ENCODE assay signal across 14 mouse cellular contexts in the genomic region with DNA sequence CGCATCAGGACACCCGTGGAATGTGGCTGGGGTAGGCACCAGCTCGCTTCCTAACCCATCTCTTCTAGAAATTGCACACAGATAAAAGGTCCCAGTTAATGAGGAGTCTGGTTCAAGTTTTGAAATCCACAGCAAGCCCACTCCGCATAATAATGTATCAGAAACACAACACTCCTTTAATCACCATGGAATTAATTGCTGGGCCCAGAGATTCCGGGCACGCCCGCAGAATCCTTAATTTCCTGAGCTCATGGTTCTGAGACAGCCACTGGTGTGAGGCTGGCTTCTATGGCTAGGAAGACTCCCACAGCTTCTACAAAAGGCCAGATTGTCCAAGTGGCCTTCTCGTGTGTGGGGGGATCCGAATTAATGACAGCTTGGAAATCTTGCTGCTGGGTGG. TPM values are rescaled to one million over a fixed set of nuclear protein-coding genes. Genes with fewer than 3 reads are reported as not detected.
DNase-seq lines count a peak whose midpoint lies in the region; ATAC-seq lines count a peak whose summit lies in the region.
"Had no signal": no experiment of that assay in that cellular context is flagged by ENCODE, and none has a peak within 500 bp of the region (broad histone marks: within the 10 kb centered on the region; RNA-seq: fewer than 3 reads in every experiment).

No protein-coding gene starts in this region.

- H3K9ac ChIP-seq in hindbrain, embryonic 15.5 days: no peak overlapping the region
- no peak overlapping the region for H3K9ac ChIP-seq in midbrain, embryonic 13.5 days (replicated peaks)
- H3K9ac ChIP-seq in kidney, embryonic 14.5 days (ENCODE audit: low read depth, low read length): no peak overlapping the region
- H3K9ac ChIP-seq: limb, embryonic 12.5 days had no signal

- H3K27ac ChIP-seq in heart, embryonic 10.5 days: peak overlapping the region; percentile 79; the same call in 1 of the 2 replicates
- peak overlapping the region; percentile 72 for H3K27ac ChIP-seq in forebrain, embryonic 10.5 days
- H3K27ac ChIP-seq in hindbrain, embryonic 15.5 days (replicated peaks): peak overlapping the region; percentile 61
- peak overlapping the region; percentile 40; the same call in 1 of the 2 replicates for H3K27ac ChIP-seq in midbrain, embryonic 13.5 days
- no peak overlapping the region for H3K27ac ChIP-seq in kidney, embryonic 14.5 days (ENCODE audit: low read depth, low read length)
- H3K27ac ChIP-seq: limb, embryonic 12.5 days had no signal

- H3K4me1 ChIP-seq in heart, embryonic 10.5 days: peaks cover 45% of the 10 kb centered on the region
- peaks cover 46% of the 10 kb centered on the region for H3K4me1 ChIP-seq in forebrain, embryonic 10.5 days
- peaks cover 23% of the 10 kb centered on the region for H3K4me1 ChIP-seq in hindbrain, embryonic 15.5 days (replicated peaks)
- peaks cover 31% of the 10 kb centered on the region for H3K4me1 ChIP-seq in midbrain, embryonic 13.5 days (replicated peaks)
- peaks cover 6% of the 10 kb centered on the region for H3K4me1 ChIP-seq in kidney, embryonic 14.5 days (ENCODE audit: control insufficient read depth, insufficient read depth, low read length)

- intact Hi-C loops in gastrocnemius, postnatal 36 days (cut with DNase I): no loop called here

- no peaks in the 10 kb centered on the region for H3K9me3 ChIP-seq in heart, embryonic 10.5 days
- H3K9me3 ChIP-seq in forebrain, embryonic 10.5 days: no peaks in the 10 kb centered on the region
- H3K9me3 ChIP-seq in hindbrain, embryonic 15.5 days: no peaks in the 10 kb centered on the region
- H3K9me3 ChIP-seq in midbrain, embryonic 13.5 days: no peaks in the 10 kb centered on the region
- no peaks in the 10 kb centered on the region for H3K9me3 ChIP-seq in kidney, embryonic 14.5 days (ENCODE audit: control insufficient read depth, low read length)
- H3K9me3 ChIP-seq: limb, embryonic 12.5 days had no signal

- WGBS in heart, embryonic 10.5 days: 82% methylated on average over 9 of the region's 9 CpGs
- 82% methylated on average over 9 of the region's 9 CpGs for WGBS in forebrain, embryonic 10.5 days
- 51% methylated on average over 9 of the region's 9 CpGs for WGBS in hindbrain, embryonic 15.5 days
- 58% methylated on average over 9 of the region's 9 CpGs for WGBS in midbrain, embryonic 13.5 days
- 70% methylated on average over 9 of the region's 9 CpGs for WGBS in kidney, embryonic 14.5 days

- no peak overlapping the region for H3K4me3 ChIP-seq in heart, embryonic 10.5 days
- H3K4me3 ChIP-seq in forebrain, embryonic 10.5 days: no peak overlapping the region
- no peak overlapping the region for H3K4me3 ChIP-seq in hindbrain, embryonic 15.5 days
- H3K4me3 ChIP-seq in midbrain, embryonic 13.5 days (replicated peaks): no peak overlapping the region
- no peak overlapping the region for H3K4me3 ChIP-seq in kidney, embryonic 14.5 days (ENCODE audit: low read length)
- H3K4me3 ChIP-seq: limb, embryonic 12.5 days had no signal

- DNase-seq in heart, embryonic 10.5 days (ENCODE audit: low spot score): no peak
- DNase-seq in heart, adult 8-10 months (ENCODE audit: low spot score): no peak
- DNase-seq in forebrain, embryonic 10.5 days (ENCODE audit: extremely low spot score, low spot score): no peak
- DNase-seq in gastrocnemius, postnatal 36 days: no peak
- DNase-seq: cerebellum, postnatal 14 days; gastrocnemius, postnatal 10 days; kidney, adult 8-10 months; lung, adult 2 months; thymus, postnatal 25 days had no signal

- no peak overlapping the region for H3K4me2 ChIP-seq in hindbrain, embryonic 15.5 days
- no peak overlapping the region for H3K4me2 ChIP-seq in midbrain, embryonic 13.5 days (replicated peaks)
- H3K4me2 ChIP-seq in kidney, embryonic 14.5 days (replicated peaks; ENCODE audit: low read depth, low read length): no peak overlapping the region
- H3K4me2 ChIP-seq: limb, embryonic 12.5 days had no signal

- no peaks in the 10 kb centered on the region for H3K27me3 ChIP-seq in heart, embryonic 10.5 days (ENCODE audit: insufficient read depth, poor library complexity, severe bottlenecking)
- peaks cover 25% of the 10 kb centered on the region for H3K27me3 ChIP-seq in forebrain, embryonic 10.5 days (ENCODE audit: poor library complexity, severe bottlenecking)
- H3K27me3 ChIP-seq in hindbrain, embryonic 15.5 days: no peaks in the 10 kb centered on the region
- H3K27me3 ChIP-seq in midbrain, embryonic 13.5 days: no peaks in the 10 kb centered on the region
- H3K27me3 ChIP-seq in kidney, embryonic 14.5 days (ENCODE audit: control insufficient read depth, insufficient read depth, low read length): no peaks in the 10 kb centered on the region
- H3K27me3 ChIP-seq: limb, embryonic 12.5 days had no signal

- ATAC-seq in hindbrain, embryonic 15.5 days (ENCODE audit: low FRiP score, low read depth): peak; percentile 66
- 0 out of 2 replicates have a peak, but pooled peaks have one; percentile 38 for ATAC-seq in midbrain, embryonic 13.5 days
- ATAC-seq in granulocyte monocyte progenitor cell, adult 5-6 weeks (replicated peaks; ENCODE audit: poor library complexity, severe bottlenecking): no peak
- ATAC-seq in kidney, embryonic 14.5 days (ENCODE audit: low FRiP score, low TSS enrichment): no peak

- no peaks in the 10 kb centered on the region for H3K36me3 ChIP-seq in heart, embryonic 10.5 days
- no peaks in the 10 kb centered on the region for H3K36me3 ChIP-seq in forebrain, embryonic 10.5 days (replicated peaks)
- H3K36me3 ChIP-seq in hindbrain, embryonic 15.5 days: no peaks in the 10 kb centered on the region
- no peaks in the 10 kb centered on the region for H3K36me3 ChIP-seq in midbrain, embryonic 13.5 days
- no peaks in the 10 kb centered on the region for H3K36me3 ChIP-seq in kidney, embryonic 14.5 days (ENCODE audit: control insufficient read depth, insufficient read depth, low read length)
- H3K36me3 ChIP-seq: limb, embryonic 12.5 days had no signal

RNA-seq across cellular contexts. Expression of a gene that starts 15.3 kb away (rescaled TPM):
- 11.8 and 14.6 TPM in 2 replicates for polyA plus RNA-seq in heart, embryonic 10.5 days (2016; fragmentation: Nextera tagmentation; extraction: Ambion mirVana)
- total RNA-seq in heart, adult 8-10 months (2022): 1 to 10 TPM in 1 of 4 experiments, under 1 TPM in 3; 0.73 to 2.0 (median 0.90) TPM
- 29.0 and 31.3 TPM in 2 replicates for polyA plus RNA-seq in forebrain, embryonic 10.5 days (2016; fragmentation: Nextera tagmentation; extraction: Ambion mirVana)
- polyA plus RNA-seq in hindbrain, embryonic 15.5 days (2015; fragmentation: Nextera tagmentation; extraction: Ambion mirVana): 16.0 and 17.1 TPM in 2 replicates
- polyA plus RNA-seq in midbrain, embryonic 13.5 days (2015; fragmentation: Nextera tagmentation; extraction: Ambion mirVana): 5.6 and 6.7 TPM in 2 replicates
- 10.0 and 11.4 TPM in 2 replicates for total RNA-seq in granulocyte monocyte progenitor cell, adult 5-6 weeks (2014; fragmentation: Nextera tagmentation)
- total RNA-seq in granulocyte monocyte progenitor cell, adult 5-6 weeks (2017): 5.1 and 7.9 TPM in 2 replicates
- polyA plus RNA-seq in kidney, embryonic 14.5 days (2014; fragmentation: Nextera tagmentation; extraction: Ambion mirVana): 141 and 178 TPM in 2 replicates
- total RNA-seq in gastrocnemius, postnatal 36 days (2021): 10 to 100 TPM; 11.7 to 17.6 TPM

Comparison
In these comparisons a context has a peak if more than half of its experiments do, and no peak if none do; other contexts are left out.
1. ATAC-seq: peak in hindbrain, embryonic 15.5 days (single experiment) and midbrain, embryonic 13.5 days (single experiment); none in granulocyte monocyte progenitor cell, adult 5-6 weeks (single experiment) and kidney, embryonic 14.5 days (single experiment).